Mouse (Mus musculus) embryonic facial prominence, embryonic 11.5 days (tissue): ENCODE data around the gene Ticrr. TPM values are rescaled to one million over a fixed set of nuclear protein-coding genes. Genes with fewer than 3 reads are reported as not detected.
A peak's percentile ranks its signal among the peaks of the same experiment; 100 is the strongest.

Experiments
- ATAC-seq: fragments of 200-750 bp; cut with Nextera tagmentation; replicated peaks from 2 replicates; pipeline ENCODE4 v1.8.0; 2017; ENCODE audit warnings: low read depth; ENCODE audit not compliant: insufficient number of reproducible peaks, low FRiP score, low TSS enrichment
- DNase-seq: peaks from one replicate; pipeline ENCODE4 v3.0.0-alpha.2; 2015; ENCODE audit warnings: low spot score
- H3K27ac ChIP-seq: fragments of 300-500 bp; sonication (generic); replicated peaks from 2 replicates; pipeline ENCODE4 v1.5.1; 2014; ENCODE audit warnings: mild to moderate bottlenecking, low read depth, low read length, control low read depth
- H3K27me3 ChIP-seq: fragments of 300-500 bp; sonication (generic); 2 replicates; pipeline ENCODE4 v1.6.1; 2014; ENCODE audit warnings: mild to moderate bottlenecking, low read length, moderate library complexity, mixed read lengths; ENCODE audit not compliant: control insufficient read depth, insufficient read depth
- H3K36me3 ChIP-seq: fragments of 300-500 bp; sonication (generic); replicated peaks from 2 replicates; pipeline ENCODE4 v1.6.1; 2014; ENCODE audit warnings: low read depth, mild to moderate bottlenecking, low read length, moderate library complexity, mixed read lengths; ENCODE audit not compliant: control insufficient read depth, insufficient read depth
- H3K4me1 ChIP-seq: fragments of 300-500 bp; sonication (generic); 2 replicates; pipeline ENCODE4 v1.6.1; 2014; ENCODE audit warnings: low read length, mixed read lengths; ENCODE audit not compliant: control insufficient read depth, insufficient read depth
- H3K4me2 ChIP-seq: fragments of 300-500 bp; sonication (generic); 2 replicates; pipeline ENCODE4 v1.6.1; 2014; ENCODE audit warnings: low read depth, mild to moderate bottlenecking, control low read depth, low read length, moderate library complexity
- H3K4me3 ChIP-seq: fragments of 300-500 bp; sonication (generic); 2 replicates; pipeline ENCODE4 v1.5.1; 2014; ENCODE audit warnings: low read depth, low read length, control low read depth
- H3K9ac ChIP-seq: fragments of 300-500 bp; sonication (generic); replicated peaks from 2 replicates; pipeline ENCODE4 v1.6.1; 2014; ENCODE audit warnings: mild to moderate bottlenecking, control low read depth, low read length
- H3K9me3 ChIP-seq: fragments of 300-500 bp; sonication (generic); replicated peaks from 2 replicates; pipeline ENCODE4 v1.6.1; 2016; ENCODE audit warnings: mild to moderate bottlenecking, low read length, inconsistent platforms, mixed read lengths; ENCODE audit not compliant: control insufficient read depth
- WGBS: fragments of 180-500 bp; shearing (Covaris S2); extraction: QIAGEN DNeasy Blood & Tissue Kit; methylation state at CpG from one replicate; pipeline ENCODE4 v1.1.7; 2014; 5-methylcytosine and 5-hydroxymethylcytosine counted together
- polyA plus RNA-seq: library from polyadenylated mRNA; unstranded; fragments of >200 nt; fragmentation: Nextera tagmentation; extraction: Ambion mirVana; gene quantifications from 2 replicates; pipeline ENCODE4 v1.2.1, GENCODE M21; 2014

The Ticrr gene
- polyA plus RNA-seq, 1 experiment from 2014 or later: 15.3 TPM

DNA sequence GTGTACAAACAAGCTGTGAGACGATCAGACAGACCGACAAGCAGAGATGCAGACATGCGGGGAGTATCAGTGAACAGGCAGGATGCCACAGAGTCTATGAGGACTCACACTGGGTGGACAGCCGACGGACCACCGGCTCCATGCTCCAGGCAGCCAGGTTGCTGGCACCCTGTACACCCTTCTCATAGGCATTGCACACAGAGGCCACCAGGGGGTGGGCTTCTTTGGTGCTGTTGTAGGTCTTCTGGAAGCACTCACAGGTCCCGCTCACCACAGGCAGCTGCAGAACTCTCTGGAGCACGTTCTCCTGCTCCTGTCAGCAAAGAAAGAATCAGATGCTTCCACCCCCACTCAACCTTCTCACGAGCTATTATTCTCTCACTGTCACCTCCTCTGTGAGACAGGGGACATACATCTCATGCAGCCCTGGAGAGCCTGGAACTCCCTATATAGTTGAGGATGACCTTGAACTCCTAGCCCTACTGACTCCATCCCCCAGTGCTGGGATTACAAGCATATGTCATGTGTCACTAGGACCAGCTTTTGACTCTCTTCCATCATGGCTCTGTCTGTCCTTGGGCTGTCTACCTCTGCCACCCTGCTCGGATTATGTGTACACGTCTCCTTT lies 69.9 kb downstream of the Ticrr start:
- H3K4me2 ChIP-seq: no peak overlapping the region
- ATAC-seq (no peak; the same call in 1 of the 2 replicates), DNase-seq (peak; percentile 42)
- H3K9me3 ChIP-seq: no peaks in the 10 kb centered on the region
- H3K4me3 ChIP-seq: no peak overlapping the region
- H3K9ac ChIP-seq: no peak overlapping the region
- no peak overlapping the region for H3K27ac ChIP-seq
- H3K36me3 ChIP-seq: no peaks in the 10 kb centered on the region
- no peaks in the 10 kb centered on the region; the same call in 1 of the 2 replicates for H3K27me3 ChIP-seq
- WGBS: 65% methylated on average over 11 of the region's 11 CpGs
- no peaks in the 10 kb centered on the region for H3K4me1 ChIP-seq

DNA sequence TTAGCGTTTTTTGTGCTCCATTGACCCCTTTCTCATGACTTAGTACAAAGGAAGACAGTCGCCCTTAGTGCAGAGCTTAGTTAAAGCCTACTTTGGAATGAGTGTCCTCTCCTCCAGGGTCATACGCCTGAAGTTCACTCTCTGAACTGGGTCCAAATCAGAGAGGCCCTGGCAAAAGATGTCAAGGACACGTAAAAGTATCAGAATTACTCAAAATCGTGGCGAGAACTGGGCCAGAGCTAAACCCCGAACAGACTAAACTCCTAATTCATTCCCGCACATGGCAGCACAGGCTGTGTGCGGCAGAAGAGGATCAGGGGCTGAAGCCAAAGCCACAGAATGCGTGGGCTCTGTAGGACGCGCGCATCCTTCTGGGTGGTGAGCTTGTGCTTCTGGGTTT lies 71.4 kb downstream of the Ticrr start:
- DNase-seq (no peak), ATAC-seq (no peak)
- Histone ChIP-seq H3K4me3 (no peak overlapping the region), H3K4me2 (no peak overlapping the region), H3K36me3 (no peaks in the 10 kb centered on the region), H3K27ac (no peak overlapping the region), H3K4me1 (no peaks in the 10 kb centered on the region), H3K9ac (no peak overlapping the region), H3K27me3 (no peaks in the 10 kb centered on the region; the same call in 1 of the 2 replicates), H3K9me3 (no peaks in the 10 kb centered on the region)
- 78% methylated on average over 13 of the region's 13 CpGs for WGBS

DNA sequence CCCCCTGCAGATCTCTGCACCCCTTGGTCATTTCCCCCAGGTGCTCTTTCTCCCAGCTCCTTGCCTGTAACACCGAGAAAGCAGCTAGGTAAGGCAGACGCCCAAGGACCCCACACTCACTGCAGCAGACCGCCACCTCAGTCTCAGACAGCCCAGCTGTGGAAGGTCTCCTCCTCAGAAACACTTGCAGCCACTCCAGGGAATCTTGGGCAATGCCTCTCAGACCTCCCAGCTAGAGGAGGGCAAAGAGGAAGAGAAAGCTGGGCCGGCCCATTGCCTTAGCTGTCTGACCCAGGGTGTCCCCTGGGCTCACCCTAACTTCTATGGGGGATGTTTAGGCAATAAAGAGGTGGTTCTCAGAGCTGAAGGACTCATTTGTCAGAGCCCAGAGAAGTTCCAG lies 72.6 kb downstream of the Ticrr start, which contains the start of gene Plin1:
TSS of gene Plin1 (minus strand) at position 282 of the 400 bp plus-strand sequence.
- H3K4me3 ChIP-seq: no peak within 1 kb of the TSS
- DNase-seq (no peak), ATAC-seq (no peak)
- H3K9ac ChIP-seq: no peak within 1 kb of the TSS
- no peak within 1 kb of the TSS for H3K4me2 ChIP-seq
- 56% methylated on average over 4 of the region's 4 CpGs for WGBS
- H3K9me3 ChIP-seq: no peaks in the 10 kb centered on the region
- H3K36me3 ChIP-seq: no peaks in the 10 kb centered on the region
- H3K27me3 ChIP-seq: no peaks in the 10 kb centered on the region; the same call in 1 of the 2 replicates
- no peak within 1 kb of the TSS for H3K27ac ChIP-seq
- no peaks in the 10 kb centered on the region for H3K4me1 ChIP-seq

DNA sequence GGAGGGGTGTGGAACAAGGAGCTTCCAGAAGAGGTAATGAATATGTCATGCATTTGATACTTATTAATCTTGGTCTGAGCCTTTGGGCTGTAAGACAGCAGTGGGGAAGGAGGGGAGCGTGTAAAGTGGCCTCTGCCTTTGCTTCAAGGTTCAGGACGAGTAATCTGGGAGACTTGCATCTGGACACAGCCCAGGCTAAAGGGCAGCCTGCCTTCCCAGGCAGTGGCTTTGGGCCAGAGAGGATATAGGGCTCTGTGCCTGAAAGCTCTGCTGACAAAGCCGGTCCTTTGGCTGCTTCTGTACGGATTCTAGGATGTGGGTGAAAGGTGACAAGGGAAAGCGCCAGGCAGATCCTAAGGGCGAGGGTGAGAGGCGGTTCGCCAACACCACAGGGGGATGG lies 74.6 kb downstream of the Ticrr start:
- Histone ChIP-seq H3K9me3 (no peaks in the 10 kb centered on the region), H3K9ac (no peak overlapping the region), H3K27me3 (no peaks in the 10 kb centered on the region), H3K27ac (no peak overlapping the region), H3K4me2 (no peak overlapping the region), H3K4me1 (no peaks in the 10 kb centered on the region), H3K4me3 (no peak overlapping the region), H3K36me3 (no peaks in the 10 kb centered on the region)
- DNase-seq: no peak
- WGBS: 82% methylated on average over 8 of the region's 8 CpGs
- ATAC-seq: no peak

DNA sequence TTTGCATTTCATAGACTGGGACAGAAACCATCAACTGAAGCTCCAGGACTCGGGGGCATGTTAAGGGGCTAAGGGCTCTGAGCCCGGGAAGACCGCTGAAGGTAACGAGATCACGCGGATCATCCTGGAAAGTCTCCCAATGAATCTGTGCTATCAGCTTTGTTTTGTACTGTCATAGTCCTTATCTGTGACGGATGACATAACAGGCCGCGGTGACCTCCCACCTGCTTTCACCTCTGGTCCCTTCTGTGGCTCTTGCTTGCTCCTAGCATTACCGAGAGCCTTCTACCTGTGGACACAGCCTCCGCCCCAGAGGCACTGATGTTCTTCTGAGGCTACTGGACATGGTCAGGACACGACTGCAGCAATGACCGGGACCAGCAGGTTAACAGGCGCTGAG lies 76.5 kb downstream of the Ticrr start:
- H3K27me3 ChIP-seq: no peaks in the 10 kb centered on the region
- H3K4me3 ChIP-seq: no peak overlapping the region
- WGBS: 91% methylated on average over 14 of the region's 14 CpGs
- no peaks in the 10 kb centered on the region for H3K36me3 ChIP-seq
- H3K4me1 ChIP-seq: no peaks in the 10 kb centered on the region
- no peak overlapping the region for H3K4me2 ChIP-seq
- H3K27ac ChIP-seq: no peak overlapping the region
- no peak for DNase-seq
- no peak overlapping the region for H3K9ac ChIP-seq
- ATAC-seq: no peak
- H3K9me3 ChIP-seq: no peaks in the 10 kb centered on the region

DNA sequence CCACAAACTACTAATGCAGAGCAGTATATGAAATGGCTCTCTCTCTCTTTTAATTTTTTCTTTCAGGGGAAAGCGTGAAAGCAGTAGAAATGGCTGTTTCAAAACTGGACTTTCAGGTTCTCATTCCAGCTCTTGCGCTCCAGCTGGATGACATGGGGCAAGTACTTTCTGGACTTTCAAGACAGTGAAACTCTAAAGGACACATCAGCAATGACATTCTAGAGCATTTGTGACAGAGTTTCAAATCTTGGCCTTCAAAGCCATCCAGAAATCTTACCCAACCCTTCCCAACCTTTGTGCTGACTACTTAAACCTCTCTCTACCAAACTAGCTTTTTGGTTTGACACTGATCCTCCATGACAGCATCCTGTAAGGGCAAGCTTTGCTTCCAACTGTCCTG lies 78.9 kb downstream of the Ticrr start:
- Histone ChIP-seq H3K9me3 (no peaks in the 10 kb centered on the region), H3K4me2 (no peak overlapping the region), H3K36me3 (no peaks in the 10 kb centered on the region), H3K4me1 (no peaks in the 10 kb centered on the region; the same call in 1 of the 2 replicates), H3K4me3 (no peak overlapping the region), H3K27ac (no peak overlapping the region), H3K27me3 (no peaks in the 10 kb centered on the region), H3K9ac (no peak overlapping the region)
- DNase-seq (no peak), ATAC-seq (no peak)
- 95% methylated on average over 2 of the region's 2 CpGs for WGBS

DNA sequence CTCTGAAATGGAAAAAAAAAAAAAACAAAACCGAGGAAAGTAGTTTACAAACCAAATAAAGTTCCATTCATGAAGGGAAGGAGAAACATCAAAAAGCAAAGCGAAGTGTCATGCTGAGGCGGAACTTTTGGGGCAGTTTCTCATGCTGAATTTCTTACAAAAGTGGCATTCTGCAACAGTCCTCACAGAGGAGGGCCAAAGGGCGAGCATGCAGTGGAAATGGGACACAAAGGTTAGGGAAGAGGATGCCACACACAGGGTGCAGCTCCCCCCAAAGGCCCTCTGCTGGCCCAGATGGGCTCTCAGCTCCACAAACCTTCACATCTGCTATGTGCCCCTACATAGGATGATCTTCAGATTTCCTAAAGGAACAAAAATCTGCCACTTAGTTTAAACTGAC lies 80.3 kb downstream of the Ticrr start:
- Histone ChIP-seq H3K27me3 (no peaks in the 10 kb centered on the region), H3K27ac (no peak overlapping the region), H3K4me3 (no peak overlapping the region), H3K9me3 (no peaks in the 10 kb centered on the region), H3K36me3 (no peaks in the 10 kb centered on the region), H3K4me2 (no peak overlapping the region), H3K9ac (no peak overlapping the region), H3K4me1 (no peaks in the 10 kb centered on the region; the same call in 1 of the 2 replicates)
- 79% methylated on average over 4 of the region's 4 CpGs for WGBS
- DNase-seq: no peak
- ATAC-seq: no peak

DNA sequence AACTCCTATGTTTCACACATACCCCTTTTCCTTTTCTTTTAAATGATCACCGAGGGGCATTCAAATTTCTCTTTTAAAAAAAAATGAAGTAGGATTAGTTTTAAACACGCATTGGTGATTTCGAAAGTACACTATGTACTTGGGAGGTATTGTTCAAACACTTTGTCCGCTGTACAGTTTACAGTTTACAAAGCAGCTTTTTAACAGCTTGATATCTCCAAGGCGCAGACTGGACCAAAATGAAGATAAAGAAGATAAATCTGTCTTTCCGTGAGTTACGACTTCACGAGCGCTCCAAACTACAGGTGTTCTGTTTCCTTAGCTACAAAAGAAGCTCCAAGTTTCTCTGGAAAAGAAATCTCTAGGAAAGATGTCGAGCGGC lies 82.3 kb downstream of the Ticrr start:
- no peaks in the 10 kb centered on the region; the same call in 1 of the 2 replicates for H3K4me1 ChIP-seq
- H3K27ac ChIP-seq: no peak overlapping the region
- H3K9me3 ChIP-seq: no peaks in the 10 kb centered on the region
- H3K4me3 ChIP-seq: peak overlapping the region; percentile 75
- WGBS: 28% methylated on average over 11 of the region's 11 CpGs
- H3K9ac ChIP-seq: peak overlapping the region; percentile 68
- peak overlapping the region; percentile 93 for H3K4me2 ChIP-seq
- H3K36me3 ChIP-seq: no peaks in the 10 kb centered on the region
- no peak for ATAC-seq
- no peaks in the 10 kb centered on the region for H3K27me3 ChIP-seq
- DNase-seq: no peak
